Mouse (Mus musculus): ENCODE results near the gene Vwc2l. TPM values are rescaled to one million over a fixed set of nuclear protein-coding genes. Genes with fewer than 3 reads are reported as not detected.

Vwc2l gene
- polyA plus RNA-seq (2012; rRNA removed), result 2.6 and 2.7 TPM in 2 replicates

GRCm38 (mm10) chr1:70725655-70726066, at the start of gene Vwc2l:
Gene Vwc2l (plus strand): TSS chr1:70725715.

Data from central nervous system, embryonic 14 days (tissue).